Mouse (Mus musculus) embryonic facial prominence, embryonic 14.5 days (tissue): ENCODE results near the gene 9330182L06Rik. TPM values are rescaled to one million over a fixed set of nuclear protein-coding genes. Genes with fewer than 3 reads are reported as not detected.
A peak's percentile ranks its signal among the peaks of the same experiment; 100 is the strongest.

Experiments used
- ATAC-seq: fragments of 200-750 bp; cut with Nextera tagmentation; 2 replicates; pipeline ENCODE4 v1.8.0; 2017; ENCODE audit warnings: low read depth, moderate number of reproducible peaks, moderate TSS enrichment
- DNase-seq: peaks from one replicate; pipeline ENCODE4 v3.0.0-alpha.2; 2015; ENCODE audit warnings: low spot score
- H3K27ac ChIP-seq: fragments of 300-500 bp; sonication (generic); replicated peaks from 2 replicates; pipeline ENCODE4 v1.5.1; 2014; ENCODE audit warnings: low read depth, mild to moderate bottlenecking, low read length, moderate library complexity
- H3K27me3 ChIP-seq: fragments of 300-500 bp; sonication (generic); replicated peaks from 2 replicates; pipeline ENCODE4 v1.6.1; 2014; ENCODE audit warnings: low read length; ENCODE audit not compliant: control insufficient read depth, insufficient read depth
- H3K36me3 ChIP-seq: fragments of 300-500 bp; sonication (generic); 2 replicates; pipeline ENCODE4 v1.6.1; 2014; ENCODE audit warnings: low read length, mixed read lengths; ENCODE audit not compliant: control insufficient read depth, insufficient read depth
- H3K4me1 ChIP-seq: fragments of 300-500 bp; sonication (generic); 2 replicates; pipeline ENCODE4 v1.6.1; 2014; ENCODE audit warnings: antibody characterized with exemption, low read length; ENCODE audit not compliant: control insufficient read depth, insufficient read depth
- H3K4me2 ChIP-seq: fragments of 300-500 bp; sonication (generic); 2 replicates; pipeline ENCODE4 v1.6.1; 2014; ENCODE audit warnings: low read depth, mild to moderate bottlenecking, low read length, moderate library complexity, mixed read lengths
- H3K4me3 ChIP-seq: fragments of 300-500 bp; sonication (generic); 2 replicates; pipeline ENCODE4 v1.5.1; 2014; ENCODE audit warnings: low read depth, mild to moderate bottlenecking, low read length
- H3K9ac ChIP-seq: fragments of 300-500 bp; sonication (generic); 2 replicates; pipeline ENCODE4 v1.6.1; 2014; ENCODE audit warnings: low read depth, mild to moderate bottlenecking, low read length, moderate library complexity, mixed read lengths
- H3K9me3 ChIP-seq: fragments of 300-500 bp; sonication (generic); 2 replicates; pipeline ENCODE4 v1.6.1; 2016; ENCODE audit warnings: low read length; ENCODE audit not compliant: control insufficient read depth
- WGBS: fragments of 180-500 bp; shearing (Covaris S2); extraction: QIAGEN DNeasy Blood & Tissue Kit; methylation state at CpG from one replicate; pipeline ENCODE4 v1.1.7; 2014; 5-methylcytosine and 5-hydroxymethylcytosine counted together
- polyA plus RNA-seq: library from polyadenylated mRNA; unstranded; fragments of >200 nt; fragmentation: Nextera tagmentation; extraction: Ambion mirVana; gene quantifications from 2 replicates; pipeline ENCODE4 v1.2.1, GENCODE M21; 2014

Gene 9330182L06Rik
- polyA plus RNA-seq, 1 experiment from 2014 or later: 5.6 TPM

DNA sequence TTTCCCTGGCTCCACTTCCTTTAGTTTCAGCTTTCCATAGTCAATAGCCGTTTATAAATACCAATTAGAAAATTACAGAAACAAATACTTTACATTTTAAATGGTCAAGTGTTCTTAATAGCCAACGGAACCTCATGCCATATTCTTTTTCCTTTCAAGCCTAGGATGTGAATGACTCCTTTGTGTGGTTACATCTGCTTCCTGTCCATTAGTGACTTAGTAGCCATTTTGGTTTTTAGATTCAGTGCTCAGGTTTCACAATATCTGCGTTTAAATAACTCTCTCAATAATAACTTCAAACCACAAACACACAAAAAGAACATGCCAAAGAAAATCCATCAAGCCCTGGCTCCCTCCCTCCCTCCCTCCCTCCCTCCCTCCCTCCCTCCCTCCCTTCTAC, 162.8 kb downstream of the 9330182L06Rik start:
- Histone ChIP-seq H3K27ac (no peak overlapping the region), H3K36me3 (no peaks in the 10 kb centered on the region), H3K4me3 (no peak overlapping the region), H3K4me1 (no peaks in the 10 kb centered on the region), H3K9me3 (no peaks in the 10 kb centered on the region), H3K27me3 (no peaks in the 10 kb centered on the region), H3K9ac (no peak overlapping the region), H3K4me2 (no peak overlapping the region)
- WGBS: 47% methylated on average over 3 of the region's 3 CpGs
- no peak for ATAC-seq
- DNase-seq: no peak

GRCm38 (mm10) chr5:9446146-9446545, 180.2 kb downstream of the 9330182L06Rik start:
- Histone ChIP-seq H3K4me3 (no peak overlapping the region), H3K27me3 (no peaks in the 10 kb centered on the region), H3K4me2 (no peak overlapping the region), H3K9ac (no peak overlapping the region), H3K4me1 (no peaks in the 10 kb centered on the region), H3K36me3 (no peaks in the 10 kb centered on the region), H3K9me3 (no peaks in the 10 kb centered on the region), H3K27ac (no peak overlapping the region)
- DNase-seq: peak; percentile 53
- WGBS: 8% methylated on average over 1 of the region's 1 CpGs
- no peak for ATAC-seq

DNA sequence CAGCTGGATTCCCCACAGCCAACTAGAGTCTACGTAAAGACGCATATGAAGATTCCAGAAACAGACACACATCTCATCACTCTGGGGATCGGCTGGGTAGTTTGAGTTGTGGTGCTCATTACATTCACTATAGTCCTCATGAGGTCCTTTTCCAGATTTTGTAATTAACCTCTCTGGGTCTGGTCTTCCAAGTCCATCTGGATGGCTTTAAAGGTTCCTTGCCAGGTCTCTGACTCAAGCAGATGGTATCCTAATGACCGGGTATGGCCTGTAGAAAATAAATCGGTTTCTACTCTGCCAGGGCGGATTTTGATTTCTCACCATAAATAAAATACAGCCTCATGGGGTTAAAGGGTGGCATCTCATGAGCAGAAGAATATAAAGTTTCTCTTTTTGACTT, 183.0 kb downstream of the 9330182L06Rik start:
- Histone ChIP-seq H3K4me3 (no peak overlapping the region), H3K27me3 (no peaks in the 10 kb centered on the region), H3K9ac (no peak overlapping the region), H3K4me2 (no peak overlapping the region), H3K36me3 (no peaks in the 10 kb centered on the region), H3K27ac (no peak overlapping the region), H3K9me3 (no peaks in the 10 kb centered on the region), H3K4me1 (no peaks in the 10 kb centered on the region)
- WGBS: 83% methylated on average over 6 of the region's 6 CpGs
- ATAC-seq: no peak
- no peak for DNase-seq

GRCm38 (mm10) chr5:9449570-9449969, 183.7 kb downstream of the 9330182L06Rik start:
- H3K27ac ChIP-seq: no peak overlapping the region
- no peak overlapping the region for H3K4me2 ChIP-seq
- H3K4me3 ChIP-seq: no peak overlapping the region
- H3K9me3 ChIP-seq: no peaks in the 10 kb centered on the region
- DNase-seq: no peak
- H3K36me3 ChIP-seq: no peaks in the 10 kb centered on the region
- H3K27me3 ChIP-seq: no peaks in the 10 kb centered on the region
- WGBS: 67% methylated on average over 5 of the region's 5 CpGs
- no peaks in the 10 kb centered on the region for H3K4me1 ChIP-seq
- H3K9ac ChIP-seq: no peak overlapping the region
- ATAC-seq: no peak

DNA sequence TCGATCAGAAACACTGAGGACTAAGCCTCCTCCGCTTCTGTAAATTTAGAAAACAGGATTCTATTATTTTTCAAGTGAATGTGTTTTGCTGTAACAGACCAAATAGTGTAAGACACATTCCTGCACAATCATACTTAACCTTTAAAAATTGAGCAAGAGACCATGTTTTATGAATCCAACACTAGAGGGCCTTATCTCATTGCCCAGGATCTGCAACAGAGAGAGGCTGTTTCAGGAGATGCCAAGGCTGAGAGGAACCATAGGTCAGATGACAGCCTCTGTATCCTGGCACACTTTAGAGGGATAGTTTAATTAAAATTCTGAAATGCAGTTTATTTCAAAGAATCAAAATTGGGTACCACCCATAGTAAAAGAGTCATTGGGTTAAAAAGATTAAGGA, 187.4 kb downstream of the 9330182L06Rik start:
- Histone ChIP-seq H3K27me3 (no peaks in the 10 kb centered on the region), H3K27ac (no peak overlapping the region), H3K9ac (no peak overlapping the region), H3K36me3 (no peaks in the 10 kb centered on the region), H3K9me3 (no peaks in the 10 kb centered on the region), H3K4me3 (no peak overlapping the region), H3K4me1 (no peaks in the 10 kb centered on the region), H3K4me2 (no peak overlapping the region)
- DNase-seq (no peak), ATAC-seq (no peak)
- 86% methylated on average over 2 of the region's 2 CpGs for WGBS

DNA sequence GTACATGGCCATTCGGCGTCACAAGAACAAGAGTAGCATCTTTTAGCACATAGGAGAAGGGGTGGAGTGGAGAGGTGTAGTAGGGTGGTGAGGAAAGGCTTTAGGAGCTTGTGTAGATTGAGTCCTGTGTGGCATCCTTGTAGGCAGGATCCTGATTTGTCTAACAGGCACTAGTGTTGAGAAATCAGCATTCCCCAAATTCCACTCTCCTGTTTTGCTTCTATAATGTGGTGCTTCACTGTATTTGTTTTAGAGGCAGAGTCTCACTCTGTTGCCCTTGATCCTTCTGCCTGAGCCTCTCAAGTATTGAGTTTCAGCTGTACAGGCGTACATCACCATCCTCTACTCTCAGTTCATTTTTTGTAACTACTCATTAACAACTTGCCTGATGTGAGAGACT, 211.7 kb downstream of the 9330182L06Rik start:
- 64% methylated on average over 3 of the region's 3 CpGs for WGBS
- no peaks in the 10 kb centered on the region for H3K27me3 ChIP-seq
- H3K4me1 ChIP-seq: no peaks in the 10 kb centered on the region
- H3K4me3 ChIP-seq: no peak overlapping the region
- ATAC-seq: no peak
- no peak overlapping the region for H3K4me2 ChIP-seq
- H3K9me3 ChIP-seq: no peaks in the 10 kb centered on the region
- H3K9ac ChIP-seq: no peak overlapping the region
- H3K27ac ChIP-seq: no peak overlapping the region
- H3K36me3 ChIP-seq: no peaks in the 10 kb centered on the region
- no peak for DNase-seq

- H3K27me3 ChIP-seq: no peaks in the 10 kb centered on the region
- H3K4me2 ChIP-seq: no peak overlapping the region
- H3K27ac ChIP-seq: no peak overlapping the region
- 20% methylated on average over 5 of the region's 5 CpGs for WGBS
- H3K36me3 ChIP-seq: no peaks in the 10 kb centered on the region
- H3K4me3 ChIP-seq: no peak overlapping the region
- no peak overlapping the region for H3K9ac ChIP-seq
- no peaks in the 10 kb centered on the region for H3K4me1 ChIP-seq
- DNase-seq (no peak), ATAC-seq (no peak)
- H3K9me3 ChIP-seq: no peaks in the 10 kb centered on the region
Observed at GRCm38 (mm10) chr5:9495456-9495855, 229.5 kb downstream of the 9330182L06Rik start.

DNA sequence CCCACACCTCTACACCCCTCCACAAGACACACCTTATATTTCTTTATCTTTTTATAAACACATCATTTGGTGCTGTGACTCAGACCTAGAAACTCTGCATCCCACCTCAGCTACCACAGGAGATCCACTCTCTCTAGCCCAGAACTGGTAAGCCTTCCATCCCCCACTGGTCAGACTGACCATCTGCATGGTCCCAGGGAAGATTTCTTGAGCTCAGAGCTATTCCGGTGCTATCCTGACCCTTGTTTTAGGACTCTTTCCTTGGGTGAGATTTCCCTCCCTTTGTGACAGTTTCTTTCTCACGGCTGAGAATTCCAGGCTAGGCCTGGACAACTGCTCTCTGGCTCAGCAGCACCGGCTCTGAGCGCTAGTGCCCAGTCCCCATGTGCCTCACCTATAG, 231.3 kb downstream of the 9330182L06Rik start:
- ATAC-seq (no peak), DNase-seq (no peak)
- WGBS: 68% methylated on average over 4 of the region's 4 CpGs
- Histone ChIP-seq H3K4me3 (no peak overlapping the region), H3K27me3 (no peaks in the 10 kb centered on the region), H3K4me2 (no peak overlapping the region), H3K9ac (no peak overlapping the region), H3K27ac (no peak overlapping the region), H3K4me1 (no peaks in the 10 kb centered on the region), H3K9me3 (no peaks in the 10 kb centered on the region), H3K36me3 (no peaks in the 10 kb centered on the region)

DNA sequence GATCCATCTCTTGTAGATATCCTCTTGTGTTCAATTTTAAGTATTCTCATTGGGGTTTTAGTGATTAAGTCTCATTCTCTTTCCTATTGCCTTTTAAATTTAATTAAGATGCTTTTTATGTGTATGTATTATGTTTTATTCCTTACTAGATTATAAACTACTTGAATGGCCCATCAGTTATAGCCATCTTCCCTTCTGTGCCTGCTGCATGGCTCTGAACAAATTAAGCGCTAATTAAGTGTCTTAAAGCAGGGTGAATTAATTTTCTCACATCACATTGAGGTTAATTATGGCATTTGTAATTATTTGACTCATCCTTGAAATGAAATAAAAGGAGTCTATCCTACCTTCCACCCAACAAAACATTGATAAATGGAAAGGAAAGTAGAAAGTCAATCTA, 245.1 kb downstream of the 9330182L06Rik start:
- Histone ChIP-seq H3K4me3 (no peak overlapping the region), H3K27me3 (no peaks in the 10 kb centered on the region), H3K4me1 (no peaks in the 10 kb centered on the region), H3K9ac (no peak overlapping the region), H3K9me3 (no peaks in the 10 kb centered on the region), H3K4me2 (no peak overlapping the region), H3K36me3 (no peaks in the 10 kb centered on the region), H3K27ac (no peak overlapping the region)
- 86% methylated on average over 1 of the region's 1 CpGs for WGBS
- DNase-seq (no peak), ATAC-seq (no peak)
